Mouse (Mus musculus): ENCODE data around the gene Camk2b.
"Not testable (repeated sequence)": the region's sequence is repeated elsewhere in the genome, so short reads cannot be mapped to it uniquely, and the experiment has no call there.

The Camk2b gene

DNA sequence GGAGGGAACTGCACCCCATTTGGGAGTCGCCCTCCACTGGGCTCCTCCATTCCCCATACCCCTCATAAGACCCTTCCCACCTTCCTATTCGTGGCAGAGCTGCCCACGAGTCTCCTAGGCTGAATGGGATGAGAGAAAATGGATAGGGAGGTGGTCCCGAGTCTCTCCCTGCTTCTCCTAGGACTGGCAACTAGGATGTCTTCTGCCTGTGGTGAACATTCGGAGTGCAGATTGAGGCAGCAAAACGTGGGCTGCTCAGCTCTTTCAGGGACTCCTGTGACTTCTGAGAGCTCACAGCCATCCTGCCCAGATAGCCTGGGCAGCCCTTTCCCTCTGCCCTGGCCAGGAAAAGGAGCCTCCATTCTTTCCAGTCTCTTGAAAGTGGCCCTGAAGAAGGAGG, at the start of gene Camk2b:
Gene Camk2b, minus strand, starts transcription at position 187 of the 400 bp plus-strand sequence.
- DNase-seq (ENCODE audit: low spot score): no peak

- no peak for DNase-seq (ENCODE audit: low spot score)
These were observed 45.7 kb upstream of the Camk2b start for GRCm38 (mm10) chr11:6111734-6112484.

DNA sequence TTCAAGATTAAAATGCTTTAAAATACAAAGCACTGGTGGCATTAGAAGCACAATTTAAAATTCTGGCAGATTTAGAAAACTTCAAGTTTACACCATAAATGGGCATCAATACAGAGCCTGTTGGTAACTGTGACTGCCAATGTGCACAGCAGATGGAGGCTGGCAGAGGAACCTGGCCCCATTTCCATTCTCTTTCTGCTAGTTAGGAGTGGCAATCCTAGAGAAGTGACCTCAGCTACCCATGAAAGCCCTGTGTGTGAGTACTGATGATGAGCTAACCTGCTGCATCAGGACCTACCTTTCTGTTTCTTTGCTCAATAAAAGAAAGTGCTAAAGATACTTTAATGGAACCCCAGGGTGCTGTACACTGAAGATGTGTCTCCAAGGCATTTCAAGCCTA, 43.8 kb upstream of the Camk2b start:
- no peak for DNase-seq (ENCODE audit: low spot score)

DNA sequence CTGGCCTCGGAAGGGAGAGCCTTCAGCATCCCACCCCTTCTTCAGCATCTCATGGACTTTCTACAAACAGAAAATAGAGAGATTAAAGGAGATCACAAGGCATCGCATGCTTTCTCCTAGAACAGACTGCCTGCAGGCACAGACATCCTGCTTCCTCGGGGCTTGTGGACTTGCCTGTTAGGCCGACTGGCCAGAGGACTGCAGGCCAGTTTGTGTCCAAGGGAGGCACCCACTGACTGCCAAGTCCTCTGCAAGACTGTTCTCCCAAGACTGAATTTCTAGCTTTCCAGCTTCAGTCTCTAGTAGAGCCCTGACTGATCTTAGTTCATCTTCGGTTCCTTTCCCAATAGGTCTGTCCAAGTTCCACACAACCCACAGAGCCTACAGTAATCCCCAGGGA, 42.1 kb upstream of the Camk2b start:
- no peak for DNase-seq (ENCODE audit: low spot score)

DNA sequence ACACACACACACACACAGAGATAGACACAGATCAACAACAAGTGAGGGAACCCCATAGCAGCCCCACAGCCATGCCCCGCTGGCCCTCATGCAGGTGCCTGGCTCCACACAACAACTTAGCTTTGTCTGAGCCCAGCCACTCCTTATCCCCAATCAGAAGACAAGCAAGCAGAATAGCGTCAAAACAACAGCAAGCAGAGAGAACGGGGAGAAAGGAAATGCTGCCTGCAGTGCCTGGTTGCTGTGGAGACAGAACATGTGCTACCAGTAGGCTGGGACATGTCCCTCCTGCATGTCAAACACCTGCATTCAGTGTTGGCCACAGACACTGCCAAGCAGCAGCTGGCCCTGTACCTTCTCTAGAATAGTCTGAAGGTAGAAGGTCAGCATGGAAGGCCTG, 41.6 kb upstream of the Camk2b start:
- DNase-seq (ENCODE audit: low spot score): no peak

- no peak for DNase-seq (ENCODE audit: low spot score)
These were observed 38.6 kb upstream of the Camk2b start for GRCm38 (mm10) chr11:6104734-6105133.

DNA sequence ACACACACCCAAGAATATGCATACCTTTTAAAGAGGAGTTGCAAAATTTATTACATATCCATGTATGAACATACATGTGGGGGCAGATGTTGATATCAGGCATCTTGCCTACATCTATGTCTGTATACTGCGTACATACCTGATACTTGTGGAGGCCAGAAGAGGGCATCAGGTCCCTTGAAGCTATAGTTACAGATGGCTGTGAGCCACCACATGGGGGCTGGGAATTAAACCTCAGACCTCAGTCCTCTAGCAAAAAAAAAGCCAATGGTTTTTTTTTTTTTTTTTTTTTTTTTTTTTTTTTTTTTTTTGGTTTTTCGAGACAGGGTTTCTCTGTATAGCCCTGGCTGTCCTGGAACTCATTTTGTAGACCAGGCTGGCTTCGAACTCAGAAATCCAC, 30.5 kb upstream of the Camk2b start:
- DNase-seq (ENCODE audit: low spot score): not testable (repeated sequence)

DNA sequence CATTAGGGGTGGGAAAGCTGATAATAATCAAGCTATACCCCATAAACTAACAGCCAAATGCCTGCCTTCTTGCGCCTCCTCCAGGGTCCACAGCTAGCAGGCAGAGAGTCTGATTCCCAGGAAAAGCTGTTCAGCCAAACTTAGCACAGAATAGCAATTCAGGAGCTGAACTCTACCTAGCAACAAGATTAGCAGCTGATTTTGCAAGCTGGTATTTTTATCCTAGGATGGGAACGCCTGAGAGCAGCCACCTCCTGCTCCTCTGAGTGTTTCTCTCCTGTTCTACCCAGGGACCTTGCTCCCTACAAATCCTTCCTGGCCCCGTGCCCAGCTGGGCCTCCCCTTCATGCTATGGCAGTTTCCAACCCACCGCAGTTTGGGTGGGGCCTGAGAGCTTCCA, 20.8 kb upstream of the Camk2b start:
- DNase-seq (ENCODE audit: low spot score): no peak

DNA sequence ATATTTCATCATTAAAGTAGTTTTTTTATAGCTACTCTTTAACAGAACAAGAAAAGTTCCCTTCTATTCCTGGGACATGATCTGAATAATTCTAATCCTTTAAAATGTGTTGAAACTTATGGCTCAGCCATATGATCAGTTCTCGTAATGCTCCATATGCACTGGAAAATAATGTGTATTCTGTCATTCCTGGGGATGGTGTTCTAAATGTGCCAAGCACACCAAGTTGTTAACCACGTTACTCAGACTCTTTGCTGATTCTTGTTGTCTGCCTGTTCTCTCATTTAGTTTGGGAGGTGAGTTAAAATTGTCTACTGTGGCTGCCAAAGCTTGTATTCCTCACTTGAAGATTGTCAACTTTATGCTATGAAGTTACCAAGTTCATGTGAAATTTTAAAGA, 12.6 kb upstream of the Camk2b start:
- no peak for DNase-seq (ENCODE audit: low spot score)

DNA sequence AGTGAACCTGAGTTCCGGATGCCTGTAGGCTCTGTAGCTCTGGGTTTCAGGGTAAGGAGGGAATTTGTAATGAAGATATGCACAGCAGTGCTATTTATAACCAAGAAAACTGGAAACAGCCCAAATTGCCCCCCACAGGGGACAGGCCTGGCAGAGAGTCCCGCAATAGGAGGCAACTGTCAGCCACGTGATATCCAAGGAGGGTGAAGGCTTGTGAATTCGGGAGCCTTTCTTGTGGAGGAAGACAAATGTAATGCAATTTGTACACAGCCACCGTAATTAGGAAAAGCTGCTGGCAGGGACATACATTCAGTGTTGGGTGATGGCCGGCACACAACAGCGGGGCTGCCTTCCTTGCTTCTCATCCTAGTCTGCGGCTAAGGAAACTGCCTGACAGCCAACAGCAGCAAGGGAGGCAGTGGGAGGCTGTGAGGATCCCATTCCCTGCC, 9.5 kb upstream of the Camk2b start:
- DNase-seq (ENCODE audit: low spot score): no peak

DNA sequence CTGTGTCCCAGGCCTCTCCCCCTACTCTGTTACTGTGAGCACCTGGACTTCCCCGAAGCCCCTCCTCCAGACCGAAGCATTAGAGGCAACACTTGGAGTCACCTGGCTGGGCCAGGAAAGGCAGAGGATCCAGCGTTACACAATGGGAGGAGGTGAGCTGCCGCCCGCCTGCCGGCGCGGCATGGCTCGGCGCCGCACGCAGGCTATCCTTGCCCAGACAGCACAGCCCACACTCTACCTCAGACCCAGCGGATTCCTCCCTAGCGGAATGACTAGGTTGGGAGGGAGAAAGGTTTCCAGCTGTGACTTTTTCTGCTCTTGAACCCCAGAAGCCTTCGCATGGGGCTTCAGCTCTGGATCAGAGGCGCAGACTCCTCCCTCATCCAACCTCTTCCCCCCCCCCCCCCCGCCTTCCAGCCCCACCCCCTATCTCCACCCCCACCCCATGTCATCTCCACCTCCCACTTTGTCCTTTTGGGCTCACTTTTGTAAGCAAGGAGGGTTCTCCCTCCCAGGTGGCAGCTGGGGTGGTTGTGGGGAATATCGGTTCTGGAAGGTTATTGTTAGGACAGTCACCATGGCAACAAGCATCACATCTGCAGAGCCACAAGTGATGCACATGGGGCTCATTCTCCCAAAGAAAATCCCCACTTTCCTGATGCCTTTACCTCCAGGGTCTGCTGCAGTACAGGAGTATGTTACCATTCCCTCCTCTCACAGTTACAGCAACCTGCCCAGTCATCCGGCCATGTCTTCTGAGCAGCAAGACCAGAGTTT, 2.2 kb upstream of the Camk2b start:
- no peak for DNase-seq (ENCODE audit: low spot score)

DNA sequence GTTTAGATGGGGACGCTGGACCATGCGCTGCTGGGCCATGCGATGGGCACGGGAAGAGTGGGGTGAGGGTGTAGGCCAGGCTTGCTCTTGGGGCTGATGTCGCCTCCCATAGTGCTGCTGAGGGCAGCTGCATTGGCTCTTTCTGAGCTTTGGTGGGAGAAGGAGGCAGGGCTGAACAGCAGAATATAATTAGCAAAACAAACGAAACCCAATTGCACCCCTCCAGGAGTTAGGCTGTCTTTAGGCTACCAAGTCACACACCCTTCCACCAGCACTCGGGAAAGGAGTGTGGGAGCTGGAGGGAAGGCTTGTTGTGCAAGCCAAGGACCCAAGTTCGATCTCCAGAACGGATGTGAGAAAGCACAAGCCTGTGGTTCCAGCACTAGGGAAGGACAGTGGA, 998 bp upstream of the Camk2b start:
- DNase-seq (ENCODE audit: low spot score): no peak

GRCm38 (mm10) chr11:6065551-6066121, 526 bp downstream of the Camk2b start:
- no peak for DNase-seq (ENCODE audit: low spot score)

DNA sequence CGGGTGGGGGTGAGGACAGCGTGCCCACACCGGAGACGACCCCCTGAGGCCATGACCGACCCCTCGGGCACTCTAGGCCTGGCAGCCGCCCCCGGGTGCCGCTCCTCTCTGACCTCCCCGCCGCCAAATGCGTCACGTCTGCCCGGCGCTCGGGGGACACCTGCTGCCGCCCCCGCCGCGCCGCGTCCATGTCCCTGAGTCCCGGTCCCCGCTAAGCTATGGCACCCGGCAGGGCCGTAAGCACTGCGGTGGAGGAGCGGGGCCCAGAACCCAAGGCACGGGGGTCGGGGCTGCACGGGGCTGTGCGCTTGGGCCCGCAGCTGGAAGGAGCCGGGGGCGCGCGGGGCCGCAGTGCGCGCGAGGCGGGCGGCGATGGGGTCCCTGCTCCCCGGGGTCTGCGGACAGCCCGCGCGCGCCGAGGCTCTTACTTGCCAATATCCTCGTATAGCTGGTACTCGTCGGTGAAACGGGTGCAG, 1.1 kb downstream of the Camk2b start:
- no peak for DNase-seq (ENCODE audit: low spot score)

GRCm38 (mm10) chr11:6064215-6065045, 1.7 kb downstream of the Camk2b start:
- DNase-seq (ENCODE audit: low spot score): no peak

DNA sequence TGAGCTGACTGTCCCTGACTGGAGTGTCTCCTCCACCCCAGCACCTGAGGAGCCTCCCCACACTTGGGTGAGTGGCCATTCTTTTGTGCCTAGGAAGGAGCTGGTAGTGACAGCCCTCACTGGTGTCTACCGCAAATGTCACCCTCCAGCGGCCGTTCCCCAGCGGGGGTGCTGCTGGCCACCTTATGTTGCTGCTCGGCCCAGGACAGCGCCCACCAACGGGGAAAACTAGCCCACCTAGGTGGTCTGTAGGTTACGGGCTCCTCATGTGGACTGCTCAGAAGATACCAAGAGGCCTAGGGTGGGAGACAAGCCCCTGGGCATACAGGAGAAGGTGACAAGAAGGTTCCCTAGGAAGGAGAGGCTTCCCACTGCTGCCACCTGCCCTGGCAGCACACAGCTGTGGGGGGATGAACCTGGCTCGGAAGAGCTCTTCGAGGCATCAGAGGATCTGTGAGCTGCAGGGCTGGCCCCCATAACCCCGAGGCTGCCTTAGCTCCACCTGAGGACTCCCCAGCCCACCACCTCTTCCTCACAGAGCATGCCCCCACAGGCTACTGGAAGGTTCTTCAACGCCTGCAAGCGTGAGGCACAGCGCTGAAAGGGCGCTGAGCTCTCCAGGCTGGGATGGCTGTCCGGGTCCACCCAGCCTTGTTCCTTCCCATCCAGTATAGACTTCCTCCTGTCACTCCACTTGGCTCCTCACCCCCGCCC, 2.5 kb downstream of the Camk2b start:
- no peak for DNase-seq (ENCODE audit: low spot score)

DNA sequence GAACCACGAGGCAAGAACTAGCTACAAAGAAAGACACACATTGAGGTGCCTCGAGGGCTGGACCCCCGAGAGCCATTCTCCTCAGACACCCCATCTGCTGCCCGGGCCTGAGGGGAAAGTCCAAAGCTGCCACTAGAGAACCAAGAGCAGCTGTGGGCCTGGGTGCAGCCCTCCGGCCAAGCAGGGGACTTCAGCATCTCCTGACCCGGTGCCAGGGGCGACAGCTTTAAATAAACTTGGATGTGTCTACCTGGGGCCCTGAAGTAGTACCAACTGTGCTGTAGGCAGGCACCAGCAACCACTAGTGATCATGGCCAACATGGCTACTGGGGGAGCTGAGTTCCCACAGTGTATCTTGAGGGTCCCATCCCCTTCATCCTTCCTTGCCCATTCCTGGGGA, 3.1 kb downstream of the Camk2b start:
- no peak for DNase-seq (ENCODE audit: low spot score)

GRCm38 (mm10) chr11:6062329-6062728, 3.8 kb downstream of the Camk2b start:
- DNase-seq (ENCODE audit: low spot score): no peak

DNA sequence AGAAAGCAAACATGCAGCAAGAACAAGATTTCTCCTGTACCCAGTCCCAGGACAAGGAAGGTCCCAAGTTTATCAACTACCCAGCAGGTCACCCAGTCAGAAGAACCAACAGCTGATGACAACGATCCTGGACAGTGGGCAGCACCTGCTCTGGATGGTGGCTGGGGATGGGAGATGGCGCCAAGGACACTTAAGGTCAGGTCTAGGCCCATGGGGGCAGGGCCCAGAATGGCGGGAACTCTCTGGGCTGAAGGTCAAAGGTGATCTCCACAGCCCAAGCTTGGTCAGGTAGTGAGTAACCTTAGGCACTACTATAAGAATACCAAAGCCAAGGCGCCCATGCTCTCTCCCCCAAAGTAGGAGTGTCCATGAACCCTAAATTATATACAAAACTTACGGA, 4.3 kb downstream of the Camk2b start:
- no peak for DNase-seq (ENCODE audit: low spot score)

GRCm38 (mm10) chr11:6059162-6059561, 7.0 kb downstream of the Camk2b start:
- DNase-seq (ENCODE audit: low spot score): no peak

DNA sequence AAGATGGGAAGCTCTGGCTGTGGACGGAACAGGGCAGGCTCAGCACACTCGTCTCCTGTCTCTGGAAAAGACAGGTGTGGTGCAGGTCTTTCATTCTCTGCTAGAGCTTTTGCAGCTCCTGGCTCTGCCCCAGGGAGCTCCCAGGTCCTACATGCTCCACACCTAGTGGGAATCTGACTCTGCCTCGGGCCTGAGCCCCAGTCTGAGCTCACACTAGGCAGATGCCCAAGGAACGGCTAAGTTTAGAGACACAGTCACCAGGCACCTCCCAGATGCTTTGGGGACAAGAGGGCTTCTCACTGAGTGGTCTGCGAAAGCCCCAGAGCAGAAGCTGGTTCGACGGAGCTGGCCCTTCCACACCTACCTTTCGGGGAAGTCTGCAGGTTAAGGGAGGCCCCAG, 12.8 kb downstream of the Camk2b start:
- DNase-seq (ENCODE audit: low spot score): no peak

Data from c-Kit-positive CD71-positive TER-119-positive erythroid progenitor cells, embryonic 14.5 days (primary cell).